Mouse (Mus musculus): ENCODE measurements around the gene Prune2. TPM values are rescaled to one million over a fixed set of nuclear protein-coding genes. Genes with fewer than 3 reads are reported as not detected.

The Prune2 gene
- total RNA-seq, 2 experiments from 2014 or later, result 48.3 to 57.1 TPM

DNA sequence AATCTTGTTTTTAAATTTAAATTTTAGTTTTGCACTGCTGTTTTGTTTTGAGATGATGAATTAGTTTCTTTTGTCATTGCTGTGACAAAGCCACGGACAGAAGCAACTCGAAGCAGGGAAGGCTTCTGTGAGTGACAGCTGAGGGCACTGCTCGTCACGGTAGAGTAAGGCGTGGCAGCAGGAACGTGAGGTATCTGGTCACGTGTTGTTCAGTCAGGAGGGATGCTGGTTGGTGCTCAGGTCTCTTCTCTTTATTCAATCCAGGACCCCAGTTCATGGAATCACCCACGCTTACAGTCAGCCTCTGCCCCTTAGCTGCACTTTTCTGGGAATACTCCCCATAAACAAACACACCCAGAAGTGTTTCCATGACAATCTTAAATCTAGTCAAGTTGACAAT, 38.3 kb downstream of the Prune2 start:
- DNase-seq (ENCODE audit: low spot score in 2 of 2), result no peak

DNA sequence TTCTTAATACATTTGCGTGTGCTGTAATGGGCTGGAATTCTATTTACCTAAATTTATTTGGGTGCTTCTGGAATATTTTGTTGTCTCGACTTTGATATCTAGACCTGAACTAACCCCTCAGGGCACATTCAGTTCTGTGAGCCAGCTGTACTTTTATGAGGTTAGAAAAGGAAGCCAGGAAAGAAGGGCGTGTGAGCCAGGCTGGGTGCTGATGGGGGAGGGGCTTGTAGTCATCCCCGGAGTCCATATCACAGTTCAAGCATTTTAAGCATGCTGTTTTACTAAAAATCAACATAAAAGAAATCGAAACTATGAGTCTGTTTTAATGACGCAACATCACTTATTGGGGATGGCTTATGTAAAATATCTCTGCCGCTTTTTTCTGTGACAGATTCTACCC, 42.0 kb downstream of the Prune2 start:
- DNase-seq (ENCODE audit: low spot score in 2 of 2), result no peak

DNA sequence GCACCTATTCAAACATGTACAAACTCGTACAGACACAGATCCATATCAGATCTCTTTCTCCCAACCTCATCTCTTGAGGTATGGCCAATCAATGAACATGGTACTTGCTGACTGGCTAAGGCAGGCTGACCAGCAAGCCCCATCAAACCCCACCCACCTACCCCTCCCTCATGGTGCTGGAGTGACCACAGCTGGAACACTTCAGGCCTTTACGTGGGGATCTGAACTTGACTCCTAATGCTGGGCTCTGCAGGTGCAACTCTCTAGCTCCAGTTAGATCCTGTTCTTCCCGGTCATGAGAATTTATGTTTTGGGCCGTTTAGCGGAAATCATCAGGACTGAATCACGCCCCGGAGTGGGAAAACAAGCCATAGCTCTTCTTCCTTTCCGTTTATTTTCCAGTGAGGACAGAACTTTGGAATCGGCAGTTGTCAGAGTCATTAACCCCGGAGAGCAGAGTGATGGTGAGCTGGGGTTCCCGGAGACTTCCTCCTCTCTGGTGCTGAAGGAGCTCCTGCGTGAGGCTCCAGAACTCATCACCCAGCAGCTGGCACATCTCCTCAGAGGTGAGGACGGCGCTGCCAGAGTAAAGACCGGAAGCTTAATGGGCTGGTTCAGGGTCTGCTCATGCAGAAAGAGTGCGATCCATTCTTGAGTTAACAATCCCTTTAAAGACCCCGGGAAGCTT, 50.4 kb downstream of the Prune2 start:
- no peak for DNase-seq (ENCODE audit: low spot score in 2 of 2)

DNA sequence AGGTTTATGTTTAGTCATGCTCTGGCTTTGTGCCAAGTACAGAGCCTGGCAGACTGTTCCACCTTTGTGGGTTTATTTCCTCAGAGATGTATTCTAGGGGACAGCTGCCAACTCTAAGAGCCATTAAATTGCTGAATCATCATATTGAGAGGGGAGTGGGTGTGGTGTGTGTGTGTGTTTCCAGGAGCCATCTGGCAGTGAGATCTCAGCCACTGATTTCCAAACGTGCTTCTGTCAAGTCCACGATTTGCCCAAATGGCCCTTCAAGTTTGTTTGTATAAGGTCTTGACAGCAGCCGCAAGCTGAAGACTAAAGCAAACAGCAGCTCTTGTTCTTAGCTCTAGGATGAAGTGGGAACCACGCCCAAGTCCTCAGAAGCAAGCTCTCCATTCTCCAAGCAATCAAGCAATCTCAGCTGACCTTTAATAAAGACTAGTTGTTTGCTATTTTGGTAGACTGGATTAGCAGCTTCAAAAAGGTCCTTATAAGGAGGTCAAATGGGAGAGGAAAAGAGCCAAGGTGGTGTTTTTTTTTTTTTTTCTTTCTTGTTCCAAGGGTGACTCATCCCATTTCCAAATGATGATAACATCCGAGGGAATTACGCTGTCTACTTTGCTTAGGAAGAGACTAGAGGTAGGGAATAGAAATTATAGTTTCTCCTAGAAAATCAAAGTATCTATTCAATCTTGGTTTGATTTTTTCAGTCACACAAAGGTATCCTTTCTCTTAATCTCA, 55.5 kb downstream of the Prune2 start:
- peak in 1 of 2 experiments; percentile 8 for DNase-seq (ENCODE audit: low spot score in 2 of 2)

DNA sequence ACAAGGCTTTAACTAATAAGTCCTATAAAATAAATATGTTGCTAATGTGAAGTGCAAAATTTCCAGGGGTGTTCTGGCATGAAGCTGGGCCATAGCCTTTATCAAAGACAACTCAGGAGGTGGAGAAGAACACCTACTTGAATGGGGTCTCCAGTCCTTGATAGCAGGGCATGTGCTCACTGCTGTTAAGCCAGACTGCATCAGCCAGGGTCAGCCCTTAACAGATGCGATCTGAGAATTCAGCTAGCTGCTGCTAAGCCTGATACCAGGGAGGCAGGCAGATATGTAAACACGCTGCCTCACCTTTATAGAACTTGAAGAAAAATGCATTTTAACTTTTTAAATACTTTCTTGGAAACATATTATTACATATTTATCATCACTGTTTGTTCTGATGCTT, 57.2 kb downstream of the Prune2 start:
- no peak for DNase-seq (ENCODE audit: low spot score in 2 of 2)

DNA sequence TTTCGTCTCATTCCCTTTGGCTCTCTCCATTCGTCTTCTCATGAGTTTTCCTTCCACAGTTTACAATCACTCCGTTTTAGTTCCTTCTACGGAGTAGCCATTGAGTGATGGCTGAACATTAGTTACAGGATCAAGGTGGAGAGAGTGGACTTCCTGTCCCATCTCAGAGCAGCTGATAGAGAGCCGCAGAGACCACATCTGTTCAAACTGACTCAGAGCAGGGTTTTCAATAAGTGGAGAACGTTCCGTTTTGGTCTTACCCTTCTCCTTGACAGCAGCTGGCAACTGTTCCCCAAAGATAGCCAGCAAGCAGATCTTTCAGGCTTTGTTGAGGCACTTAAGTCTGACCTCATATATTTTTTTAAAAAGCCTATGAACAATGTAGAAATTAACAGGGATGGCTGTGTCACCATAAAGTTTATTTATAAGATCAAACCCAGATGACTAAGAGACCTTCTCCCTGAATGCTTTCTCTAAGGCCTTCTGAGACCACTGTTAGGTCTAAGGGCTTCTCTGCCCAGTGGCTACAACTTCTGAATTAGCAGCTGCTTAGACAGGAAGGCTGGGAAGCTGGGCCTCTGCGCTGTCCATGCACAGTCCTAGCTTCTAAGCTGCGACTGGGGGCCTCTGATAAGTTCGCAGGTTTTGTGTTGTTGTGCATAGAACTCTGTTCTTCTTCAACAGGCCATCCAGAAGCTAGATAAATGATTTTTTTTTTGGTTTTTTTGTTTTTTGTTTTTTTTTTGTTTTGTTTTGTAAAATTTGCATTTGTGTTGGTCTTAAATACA, 58.6 kb downstream of the Prune2 start:
- no peak for DNase-seq (ENCODE audit: low spot score in 2 of 2)

DNA sequence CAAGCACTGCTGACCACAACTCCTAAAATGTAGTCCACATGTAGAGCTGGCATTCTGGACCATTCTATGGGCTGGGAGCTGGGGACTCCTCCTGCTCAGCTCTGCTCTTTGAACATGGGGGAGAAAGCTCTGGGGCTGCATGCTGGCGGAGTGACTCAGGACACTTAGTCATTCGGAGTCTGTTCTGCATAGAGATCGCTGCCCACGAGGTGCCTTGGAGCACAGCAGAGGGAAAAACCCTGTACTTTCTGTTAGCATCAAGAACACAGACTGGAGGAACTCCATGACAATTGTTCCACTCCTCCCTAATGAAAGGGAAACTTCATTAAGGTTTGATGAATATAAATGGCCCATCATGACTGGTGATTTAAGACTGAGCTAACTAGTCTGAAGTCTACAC, 68.8 kb downstream of the Prune2 start:
- no peak for DNase-seq (ENCODE audit: low spot score in 2 of 2)

DNA sequence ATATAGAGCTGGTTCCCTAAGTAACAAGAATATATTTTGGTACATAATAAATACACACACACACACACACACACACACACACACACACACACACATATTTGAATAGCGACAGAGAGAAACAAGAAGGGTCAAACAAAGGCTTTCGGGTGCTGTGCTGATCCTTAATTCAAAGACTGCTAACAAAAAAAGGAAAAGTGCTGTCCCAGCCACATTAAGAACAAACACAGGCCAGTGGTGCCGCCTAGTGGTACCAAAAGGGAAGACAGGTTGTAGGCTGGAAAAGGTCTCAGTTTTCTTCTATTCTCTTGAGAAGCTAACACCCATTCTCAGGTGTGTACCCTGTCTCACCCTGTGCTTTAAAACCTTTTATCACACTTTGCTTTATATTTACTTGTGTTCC, 74.4 kb downstream of the Prune2 start:
- peak; percentile 55 to 61 for DNase-seq (ENCODE audit: low spot score in 2 of 2)

DNA sequence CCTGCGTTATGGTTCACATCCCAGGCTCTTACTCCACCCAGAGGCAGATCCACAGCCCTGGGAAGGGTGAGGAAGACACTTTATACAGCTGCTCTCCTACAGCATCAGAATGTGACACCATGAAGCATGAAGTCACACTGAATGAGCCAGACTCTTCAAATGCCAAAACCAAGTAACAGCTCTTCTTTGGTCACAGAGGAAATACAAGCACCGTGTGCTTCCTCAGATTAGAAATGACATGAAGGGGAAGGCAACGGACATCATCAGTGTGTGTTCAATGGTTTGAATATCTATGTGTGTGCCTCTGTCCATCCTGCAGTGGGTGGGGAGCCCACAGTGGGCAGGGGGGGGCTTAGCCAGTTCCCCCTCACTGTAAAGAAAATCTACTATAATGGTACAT, 76.4 kb downstream of the Prune2 start:
- no peak for DNase-seq (ENCODE audit: low spot score in 2 of 2)

DNA sequence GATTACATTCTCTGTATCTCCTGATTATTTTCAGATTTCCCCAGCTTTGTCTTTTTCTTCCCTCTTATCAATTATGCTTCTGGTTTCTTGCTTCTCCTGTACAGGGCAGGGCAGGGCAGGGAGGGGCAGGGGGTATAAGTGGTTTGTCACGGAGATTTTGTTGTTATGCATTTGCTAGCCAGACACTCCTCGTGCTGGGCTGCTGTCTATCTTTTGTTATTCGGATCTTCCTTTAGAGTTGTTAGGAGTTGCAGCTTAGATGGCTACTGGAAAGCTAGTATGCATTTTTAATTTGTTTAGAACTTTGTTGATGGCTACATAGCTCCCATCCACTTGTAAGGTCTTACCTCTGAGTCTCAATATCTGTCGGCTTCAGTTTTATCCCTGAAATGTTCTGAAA, 91.0 kb downstream of the Prune2 start:
- DNase-seq (ENCODE audit: low spot score in 2 of 2), result no peak

DNA sequence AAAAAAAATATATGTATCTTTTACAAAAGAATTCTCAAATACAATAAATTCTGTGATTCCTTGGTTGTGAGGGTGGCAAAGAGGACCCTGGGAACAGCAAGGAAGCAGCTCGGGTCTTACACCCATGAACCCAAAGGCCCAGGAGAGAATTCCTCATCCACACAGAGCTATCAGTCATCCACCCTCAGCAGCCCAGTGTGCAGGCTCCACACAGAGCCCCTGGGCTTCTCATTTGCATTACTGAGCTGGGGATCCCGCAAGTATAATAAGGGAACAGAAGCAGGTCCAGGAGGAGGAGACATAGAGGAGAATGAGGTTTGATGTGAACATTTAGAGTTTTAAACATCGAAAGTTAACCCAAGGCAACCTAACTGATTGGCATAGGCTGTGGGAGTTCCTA, 100.0 kb downstream of the Prune2 start:
- DNase-seq (ENCODE audit: low spot score in 2 of 2), result no peak

DNA sequence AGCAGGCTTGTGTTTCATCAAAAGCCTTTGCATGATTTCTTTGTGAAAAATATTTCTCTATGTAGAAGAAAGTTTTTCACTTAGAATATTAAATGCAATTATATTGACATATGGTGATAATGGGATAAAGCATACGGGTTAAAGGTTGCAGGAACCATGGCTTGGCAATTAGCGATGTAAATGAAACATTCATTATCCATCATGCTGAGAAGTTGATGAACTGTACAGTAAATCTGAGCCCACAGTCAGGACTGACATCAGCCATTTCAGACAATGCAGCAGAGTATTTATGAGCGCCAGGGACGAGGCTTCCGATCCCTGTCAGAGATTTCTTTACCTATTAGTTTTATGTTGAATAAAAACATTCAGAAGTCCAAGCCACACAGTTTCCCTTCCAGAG, 104.2 kb downstream of the Prune2 start:
- DNase-seq (ENCODE audit: low spot score in 2 of 2), result no peak

DNA sequence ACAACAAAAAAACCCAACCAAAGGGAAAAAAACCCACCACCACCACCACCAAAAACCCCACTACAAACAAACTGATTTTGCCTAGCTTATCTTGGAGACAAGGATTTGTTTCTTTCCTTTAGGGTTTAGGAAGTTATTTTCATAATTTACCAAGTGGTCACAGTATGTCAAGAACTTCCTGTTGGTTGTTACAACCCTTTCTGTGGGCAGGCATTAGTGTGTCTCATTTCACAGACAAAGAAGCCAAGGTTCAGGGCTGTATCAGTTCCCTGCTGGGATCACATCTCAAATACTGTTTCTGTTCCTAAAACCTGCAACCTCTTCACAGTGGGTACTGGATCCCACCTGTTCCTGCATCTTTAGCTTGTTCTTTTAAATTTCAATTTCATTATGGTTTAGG, 108.5 kb downstream of the Prune2 start:
- no peak for DNase-seq (ENCODE audit: low spot score in 2 of 2)

DNA sequence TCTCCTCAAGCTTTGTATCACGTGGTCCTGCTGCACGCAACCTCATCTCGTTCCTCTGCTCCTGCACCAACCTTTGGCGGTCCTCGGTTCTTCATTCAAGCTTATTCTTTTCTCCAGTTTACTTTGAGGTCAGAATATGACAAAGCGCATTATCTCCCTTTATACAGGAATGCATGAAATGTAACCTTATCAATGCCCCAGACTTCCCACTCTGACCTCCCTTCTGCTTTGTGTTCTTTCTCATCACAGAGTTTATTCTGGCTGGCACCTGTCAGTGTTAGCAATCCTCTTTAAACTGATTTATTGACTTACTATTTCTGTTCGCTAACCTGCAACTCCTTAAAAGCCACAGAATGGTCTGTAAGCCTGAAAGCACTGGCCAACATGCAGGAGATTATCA, 113.1 kb downstream of the Prune2 start:
- no peak for DNase-seq (ENCODE audit: low spot score in 2 of 2)

DNA sequence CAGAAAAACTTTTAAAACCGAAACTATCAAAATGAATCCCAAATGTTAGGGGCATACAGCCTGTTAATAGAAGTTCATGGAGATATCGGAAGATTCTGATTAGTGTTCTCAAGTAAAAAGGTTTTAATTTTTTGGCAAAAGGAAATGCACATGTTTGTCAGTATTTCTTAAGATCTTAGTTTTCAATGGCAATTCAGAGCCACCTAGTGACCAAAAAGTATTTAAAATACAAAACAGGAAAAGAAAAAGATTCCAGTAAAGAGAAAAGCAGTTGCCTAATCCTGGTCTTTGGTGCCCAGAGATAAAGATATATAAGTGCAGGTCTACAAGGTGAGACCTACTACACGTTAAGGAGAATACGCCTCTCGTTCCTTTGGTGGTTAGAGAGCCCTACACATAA, 115.3 kb downstream of the Prune2 start:
- DNase-seq (ENCODE audit: low spot score in 2 of 2), result no peak

DNA sequence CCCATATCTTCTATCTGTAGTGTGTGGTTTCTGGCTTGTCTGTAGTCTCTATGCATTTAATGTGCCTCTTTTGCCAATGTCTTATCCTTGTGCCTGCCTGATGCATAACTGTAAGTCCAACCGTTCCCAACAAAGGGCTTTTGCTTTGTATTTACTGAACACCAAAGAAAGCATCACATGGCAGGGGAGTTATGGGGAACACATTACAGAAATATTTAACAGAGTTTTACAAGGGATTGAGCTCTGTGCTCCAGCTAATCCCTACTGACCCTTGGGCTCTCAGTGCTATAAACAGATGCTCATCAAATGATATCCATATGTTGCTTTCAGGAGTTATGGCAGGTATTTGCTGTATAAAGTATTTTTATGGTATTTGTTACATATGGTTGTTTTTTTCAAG, 116.3 kb downstream of the Prune2 start:
- no peak for DNase-seq (ENCODE audit: low spot score in 2 of 2)

DNA sequence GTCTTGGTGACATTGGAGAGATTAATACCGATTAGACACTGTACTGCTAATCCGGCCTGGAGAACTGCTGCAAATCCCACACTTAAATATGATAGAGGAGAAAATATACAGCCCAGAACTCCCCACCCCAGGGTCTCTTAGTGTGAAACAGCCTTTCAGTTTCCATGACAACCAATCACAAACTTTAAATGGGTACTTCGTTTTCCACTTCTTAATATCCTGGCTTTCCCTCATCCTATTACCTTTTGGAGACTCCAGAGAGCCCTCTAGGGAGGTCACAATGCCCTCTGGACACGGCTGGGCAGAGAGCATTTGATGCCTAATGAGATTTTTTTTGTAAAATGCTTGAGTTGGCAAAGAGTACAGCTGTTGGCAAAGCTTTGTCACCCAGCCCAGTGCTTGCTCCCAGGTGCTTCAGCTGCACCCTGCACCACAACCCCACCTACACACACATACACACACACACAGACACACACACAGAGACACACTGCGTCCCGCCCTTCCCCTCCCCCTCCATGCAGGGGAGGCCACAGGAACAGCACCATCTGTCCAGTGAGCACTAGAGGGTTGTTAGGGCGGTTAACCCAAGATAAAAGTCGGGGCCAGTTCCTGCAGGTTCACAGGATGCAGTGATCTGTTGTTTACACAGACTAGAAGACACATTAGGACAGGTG, 122.9 kb downstream of the Prune2 start:
- DNase-seq (ENCODE audit: low spot score in 2 of 2), result no peak

DNA sequence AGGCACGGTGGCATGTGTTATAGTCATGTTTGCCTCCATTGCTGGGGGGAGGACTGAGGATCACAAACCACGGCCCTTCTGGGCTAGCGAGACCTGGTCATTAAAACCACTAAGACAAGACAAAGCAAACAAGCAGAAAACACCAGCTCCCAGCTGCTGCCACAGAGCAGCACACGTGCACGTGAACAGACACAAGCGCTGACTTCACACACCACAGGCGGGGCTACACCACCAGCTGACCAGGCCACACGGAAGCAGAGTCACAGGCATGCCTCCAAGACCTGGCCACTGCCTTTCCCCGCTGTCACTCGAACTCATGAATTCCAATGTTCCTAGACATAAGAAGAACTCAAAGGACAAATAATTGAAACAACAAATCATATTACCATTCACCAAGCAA, 125.5 kb downstream of the Prune2 start:
- DNase-seq (ENCODE audit: low spot score in 2 of 2), result no peak

DNA sequence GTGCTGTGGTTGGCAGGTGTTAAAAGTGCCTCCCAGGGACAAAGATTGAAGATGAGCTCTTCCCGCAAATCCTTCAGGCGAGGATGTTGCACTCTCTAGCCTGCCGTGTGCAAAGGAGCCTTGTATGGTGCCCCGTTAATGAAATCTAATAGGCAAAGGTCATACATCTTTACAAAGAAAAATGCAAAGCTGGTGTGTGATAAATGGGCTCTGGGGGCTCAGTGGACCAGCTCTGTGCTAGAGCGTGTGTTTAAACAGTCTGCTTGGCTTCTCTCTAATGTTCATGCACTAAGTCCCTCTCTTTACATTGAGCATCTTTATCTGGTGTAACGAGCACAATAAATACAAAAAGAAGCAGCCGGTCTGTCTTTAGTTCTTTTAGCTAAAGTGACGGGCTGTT, 138.1 kb downstream of the Prune2 start:
- DNase-seq (ENCODE audit: low spot score in 2 of 2), result no peak

DNA sequence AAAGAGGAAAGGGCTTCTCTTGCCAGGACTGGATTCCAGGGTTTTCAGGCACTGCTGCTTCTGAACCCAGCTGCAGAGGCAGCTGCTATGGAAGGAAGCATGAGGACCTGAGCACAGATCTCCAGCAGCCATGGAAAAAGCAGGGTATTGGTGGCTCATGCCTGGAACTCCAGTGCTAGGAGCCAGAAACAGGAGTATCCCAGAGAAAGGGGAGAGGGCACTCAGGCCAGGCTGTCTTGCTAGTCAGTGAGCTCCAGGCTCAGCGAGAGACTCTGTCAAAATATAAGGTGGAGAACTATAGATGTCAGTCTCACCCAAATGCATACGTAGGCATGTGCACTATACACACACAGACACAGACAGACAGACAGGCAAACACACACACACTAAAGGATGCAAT, 140.4 kb downstream of the Prune2 start:
- DNase-seq (ENCODE audit: low spot score in 2 of 2), result no peak

DNA sequence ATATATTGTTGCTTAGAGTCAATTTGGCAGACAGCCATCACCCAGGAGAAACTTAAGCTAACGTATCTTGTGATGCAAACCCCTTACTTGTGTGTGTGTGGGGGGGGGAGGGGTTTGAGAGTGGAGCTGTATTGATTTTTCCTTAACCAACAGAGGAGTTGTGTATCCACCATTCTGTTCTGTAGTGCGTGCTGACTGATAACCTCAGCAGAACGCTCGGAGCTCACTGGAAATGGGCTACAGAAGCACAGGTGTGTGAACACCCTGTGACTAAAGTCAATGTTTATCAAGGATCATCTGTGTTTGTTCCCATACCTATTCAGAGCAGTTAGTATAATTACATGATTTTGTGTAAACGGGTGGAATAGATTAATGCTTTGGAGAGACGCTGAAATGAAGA, 141.3 kb downstream of the Prune2 start:
- DNase-seq (ENCODE audit: low spot score in 2 of 2), result no peak

DNA sequence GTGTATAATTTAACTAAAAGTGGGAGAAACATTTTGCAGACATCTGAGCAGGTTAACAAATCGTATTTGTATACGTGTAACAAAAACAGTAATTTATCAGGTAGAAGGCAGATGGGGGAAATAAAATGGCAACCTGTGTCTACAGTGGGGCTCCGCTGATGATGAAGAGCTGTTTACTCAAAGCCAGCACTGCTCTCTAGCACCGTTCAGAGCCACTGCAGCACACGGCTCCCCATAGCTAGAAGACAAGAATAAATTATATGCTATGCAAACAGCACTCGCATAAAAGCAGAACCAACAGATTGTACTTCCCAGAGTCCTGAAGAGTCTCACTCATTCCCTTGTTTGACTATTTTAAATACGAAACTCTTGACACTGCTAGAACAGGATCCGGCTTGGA, 152.9 kb downstream of the Prune2 start:
- DNase-seq (ENCODE audit: low spot score in 2 of 2), result no peak

All from layer of hippocampus, postnatal 14 days (tissue).